Mouse (Mus musculus): ENCODE measurements at regions not wholly inside any gene's neighbourhood (a gene's known extent, or its start where the extent isn't known, plus 50 kb on each side); places are given as distances from the start of the nearest gene placed in this dataset.
A peak's percentile ranks its signal among the peaks of the same experiment; 100 is the strongest.
"Not testable (repeated sequence)": the region's sequence is repeated elsewhere in the genome, so short reads cannot be mapped to it uniquely, and the experiment has no call there.

DNA sequence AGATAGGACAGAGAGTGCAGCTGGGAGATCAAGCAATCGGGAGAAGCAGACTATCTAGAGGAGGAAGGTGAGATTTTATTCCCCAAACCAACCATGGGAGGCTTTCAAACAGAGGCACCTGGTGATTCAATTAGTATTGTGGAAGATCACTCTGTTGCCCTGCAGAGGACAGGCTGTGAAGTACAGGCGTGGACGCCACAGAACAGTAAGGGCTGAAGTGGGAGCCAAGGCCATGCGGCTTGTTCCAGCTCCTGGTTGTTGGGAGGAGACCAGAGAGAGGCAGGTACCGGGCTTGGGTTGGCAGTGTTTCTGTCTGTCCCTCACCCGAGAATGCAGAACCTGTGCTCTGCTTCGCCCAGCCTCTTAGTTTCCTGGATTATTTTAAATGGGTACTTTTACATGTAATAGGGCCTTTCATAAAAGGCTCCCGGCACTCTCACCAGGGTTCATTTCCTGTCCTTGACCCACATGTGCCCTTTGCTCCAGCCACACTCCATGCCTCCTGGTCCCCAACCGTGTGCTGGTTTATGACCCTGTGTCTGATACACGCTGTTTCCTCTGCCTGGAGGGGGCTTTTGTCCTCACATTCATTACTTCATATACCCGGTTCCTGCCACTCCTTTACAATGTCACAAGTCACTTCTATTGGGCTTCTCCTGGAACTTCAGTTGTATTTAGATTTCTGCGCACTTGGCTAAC is 58.3 kb downstream of the Vcpkmt start:
- DNase-seq (ENCODE audit: low read depth, low spot score) = no peak

DNA sequence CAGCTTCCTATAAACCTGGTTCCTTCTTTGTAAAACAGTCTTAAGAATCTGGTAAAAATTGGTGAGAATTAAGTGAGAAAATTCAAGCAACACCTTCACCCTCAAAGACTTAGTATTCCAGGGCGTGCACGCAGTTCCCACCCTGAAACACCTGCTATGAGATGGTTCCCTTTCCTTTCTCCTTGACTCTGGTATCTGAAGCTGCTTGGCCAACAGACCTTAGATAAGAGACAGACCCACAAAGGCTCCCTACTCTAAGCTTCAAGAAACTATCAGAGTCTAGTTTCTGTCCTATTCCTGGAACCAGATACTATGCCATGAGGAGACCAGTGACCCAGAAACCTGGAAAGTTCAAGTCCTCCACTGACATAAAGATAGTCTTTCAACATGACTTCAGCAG is 63.0 kb downstream of the Vcpkmt start:
- no peak for DNase-seq (ENCODE audit: low read depth, low spot score)

DNA sequence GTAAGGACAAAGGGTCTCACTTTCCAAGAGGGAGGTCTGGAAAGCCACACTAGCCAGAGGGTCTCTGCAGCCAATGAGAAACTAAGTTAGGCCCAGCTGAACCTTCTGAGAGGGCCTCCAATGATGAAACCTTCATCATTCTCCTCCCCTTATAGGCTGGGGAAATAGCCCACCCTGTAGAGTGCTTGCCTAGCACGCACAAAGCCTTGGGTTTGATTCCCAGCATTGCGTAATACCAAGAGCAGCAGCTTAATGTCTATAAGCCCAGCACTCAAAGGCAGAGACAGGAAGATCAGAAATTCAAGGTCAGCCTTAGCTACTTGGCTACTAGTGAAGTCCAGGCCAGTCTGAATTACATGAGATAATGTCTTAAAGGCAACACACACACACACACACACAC is 63.8 kb downstream of the Vcpkmt start:
- DNase-seq (ENCODE audit: low read depth, low spot score) = no peak

DNA sequence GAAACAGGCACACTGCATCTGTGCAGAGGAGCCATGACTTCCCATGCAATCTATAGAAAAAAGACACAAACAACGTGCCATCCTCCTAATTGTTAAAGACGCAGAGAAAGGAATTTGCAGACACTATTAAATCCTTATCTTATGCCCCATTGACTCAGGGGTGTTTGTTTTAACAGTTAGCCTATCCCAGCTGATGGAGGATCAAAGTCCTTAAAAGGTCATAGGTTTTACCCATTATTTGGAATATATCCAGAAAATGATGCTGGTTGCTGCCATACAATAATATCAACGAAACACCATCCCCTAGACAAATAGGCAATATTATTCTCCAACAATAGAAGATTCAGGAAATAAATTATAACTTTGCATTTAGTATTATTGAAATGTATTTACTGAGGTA is 65.2 kb downstream of the Vcpkmt start:
- no peak for DNase-seq (ENCODE audit: low read depth, low spot score)

DNA sequence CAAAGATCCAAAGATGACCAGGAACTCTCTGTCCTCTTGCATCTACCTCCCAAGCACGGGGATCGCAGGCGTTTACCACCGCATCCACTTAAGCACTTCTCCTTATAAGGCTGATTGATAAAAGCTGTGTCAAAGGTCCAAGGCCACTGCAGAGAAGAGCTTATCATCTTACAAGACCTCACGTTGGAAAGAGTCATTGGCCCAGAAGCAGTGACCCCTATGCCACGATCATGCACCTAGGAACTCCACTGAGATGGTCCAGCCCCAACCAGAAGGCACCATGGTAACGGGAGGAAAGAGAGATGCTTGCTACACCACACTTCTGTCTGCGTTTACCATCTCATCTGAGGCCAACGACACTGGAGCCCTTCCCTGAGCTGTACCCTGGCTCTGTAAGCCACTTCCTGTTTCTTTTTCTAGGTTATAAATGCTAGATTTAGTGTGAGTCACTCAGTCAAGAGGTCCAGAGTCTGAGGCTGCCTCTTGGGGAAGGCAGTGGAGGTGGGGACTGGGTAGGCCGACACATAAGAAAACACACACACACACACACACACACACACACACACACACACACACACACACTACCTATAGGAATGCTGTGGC is 66.4 kb downstream of the Vcpkmt start:
- DNase-seq (ENCODE audit: low read depth, low spot score) = peak; percentile 77

DNA sequence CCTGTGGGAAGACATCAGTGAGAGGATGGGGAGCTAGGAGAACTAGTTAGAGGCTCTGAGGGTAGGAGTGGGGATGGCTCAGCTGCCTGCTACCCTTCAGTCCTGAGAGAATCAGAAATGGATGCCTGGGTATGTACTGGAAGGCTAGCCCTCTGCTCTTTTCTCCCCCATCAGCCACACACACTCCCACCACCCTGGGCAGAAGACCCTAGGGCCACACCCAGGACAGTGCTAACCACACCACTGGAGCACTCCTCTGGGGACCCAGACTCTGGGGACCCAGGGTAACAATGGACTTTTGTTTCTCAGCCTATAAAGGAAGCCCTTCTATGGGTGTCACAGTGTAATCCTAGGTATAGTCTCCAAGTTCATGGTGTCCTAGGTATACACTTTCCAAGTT is 67.0 kb downstream of the Vcpkmt start:
- no peak for DNase-seq (ENCODE audit: low read depth, low spot score)

DNA sequence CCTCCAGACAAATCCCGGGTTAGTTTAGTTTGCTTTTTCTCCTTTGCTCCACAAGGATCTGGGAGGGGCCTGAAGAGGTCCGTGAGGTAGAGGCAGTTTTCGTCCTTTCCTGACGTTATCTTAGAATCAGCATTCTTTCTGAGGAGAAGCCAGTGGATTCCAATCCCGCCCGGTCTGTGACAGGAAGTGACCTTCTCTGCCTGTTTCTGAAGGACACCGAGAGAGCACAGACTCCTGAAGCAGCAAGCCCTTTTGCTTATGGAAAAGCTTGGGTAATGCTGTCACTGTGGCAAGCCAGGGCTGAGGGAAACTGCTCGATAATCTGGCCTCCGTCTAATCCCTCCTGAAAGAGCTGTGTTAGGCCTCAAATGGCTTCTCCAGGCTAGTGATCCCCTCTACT is 67.7 kb downstream of the Vcpkmt start:
- no peak for DNase-seq (ENCODE audit: low read depth, low spot score)

DNA sequence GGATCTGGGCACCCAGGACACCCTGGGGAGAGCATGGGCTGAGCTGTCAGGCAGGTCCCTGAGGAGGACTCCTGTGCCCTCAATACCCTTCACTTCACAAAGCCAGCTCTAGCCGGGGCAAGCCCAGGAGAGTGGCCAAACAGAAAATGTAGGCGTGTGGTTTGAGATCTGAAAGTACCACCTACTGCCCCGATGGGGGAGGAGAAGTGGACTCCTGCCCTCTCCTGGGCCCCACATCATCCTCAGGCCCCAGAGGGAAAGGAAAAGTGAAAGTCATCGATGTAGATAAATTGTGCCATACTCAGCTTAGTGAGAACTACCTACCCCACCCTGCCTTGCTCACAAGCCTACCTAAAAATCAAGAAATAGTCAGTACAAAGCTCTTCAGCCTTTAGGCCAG is 69.7 kb downstream of the Vcpkmt start:
- DNase-seq (ENCODE audit: low read depth, low spot score) = peak; percentile 57

DNA sequence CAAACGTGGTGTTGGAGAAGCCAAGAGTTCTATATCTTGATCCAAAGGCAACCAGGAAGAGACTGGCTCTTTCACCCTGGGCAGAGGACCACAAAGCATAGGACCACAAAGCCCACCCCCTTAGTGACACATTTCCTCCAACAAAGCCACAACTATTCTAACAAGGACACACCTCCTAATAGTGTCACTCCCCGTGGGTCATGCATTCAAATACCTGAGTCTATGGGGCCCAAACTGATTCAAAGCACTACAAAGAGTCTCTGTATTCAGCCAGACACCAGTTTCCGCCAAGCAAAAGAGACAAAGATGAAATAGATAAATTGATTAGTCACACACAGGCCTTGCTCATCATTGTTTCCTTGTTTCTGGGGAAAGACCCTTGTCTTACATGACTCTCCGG is 72.1 kb downstream of the Vcpkmt start:
- peak; percentile 84 for DNase-seq (ENCODE audit: low read depth, low spot score)

DNA sequence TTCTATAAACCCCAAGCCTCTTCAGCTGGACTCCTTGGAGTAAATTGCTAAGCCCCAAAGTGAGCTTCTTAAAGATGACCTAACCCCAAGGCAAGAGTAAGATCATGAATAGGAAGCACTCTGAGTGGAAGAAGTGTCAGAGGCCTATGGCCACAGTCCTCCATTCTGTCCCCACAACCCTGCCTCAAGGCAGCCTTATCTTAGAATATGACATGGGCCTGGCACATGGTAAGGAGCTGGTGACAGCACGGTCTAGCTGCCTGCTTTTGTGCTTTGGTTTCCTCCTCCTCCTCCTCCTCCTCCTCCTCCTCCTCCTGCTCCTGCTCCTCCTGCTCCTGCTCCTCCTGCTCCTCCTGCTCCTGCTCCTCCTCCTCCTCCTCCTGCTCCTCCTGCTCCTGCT is 73.6 kb downstream of the Vcpkmt start:
- DNase-seq (ENCODE audit: low read depth, low spot score) = not testable (repeated sequence)

DNA sequence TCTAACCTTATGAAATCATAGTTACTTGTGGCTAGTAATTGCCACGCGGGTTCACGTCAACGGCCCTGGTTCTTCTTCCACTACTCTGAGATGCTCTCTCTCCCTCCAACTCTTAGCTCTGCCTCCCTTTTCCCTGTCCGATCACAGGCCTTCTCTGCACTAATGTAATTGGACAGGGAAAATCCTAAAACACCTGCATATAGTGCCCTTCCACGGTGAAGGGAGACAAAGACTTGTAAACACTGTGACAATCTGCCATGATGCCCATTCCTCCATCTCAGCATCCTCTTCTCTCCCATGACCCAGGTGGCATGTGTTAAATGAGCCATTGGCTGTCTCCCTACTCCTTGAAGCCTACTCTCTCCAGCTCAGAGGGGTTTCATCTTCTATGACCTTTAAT is 74.9 kb downstream of the Vcpkmt start:
- no peak for DNase-seq (ENCODE audit: low read depth, low spot score)

DNA sequence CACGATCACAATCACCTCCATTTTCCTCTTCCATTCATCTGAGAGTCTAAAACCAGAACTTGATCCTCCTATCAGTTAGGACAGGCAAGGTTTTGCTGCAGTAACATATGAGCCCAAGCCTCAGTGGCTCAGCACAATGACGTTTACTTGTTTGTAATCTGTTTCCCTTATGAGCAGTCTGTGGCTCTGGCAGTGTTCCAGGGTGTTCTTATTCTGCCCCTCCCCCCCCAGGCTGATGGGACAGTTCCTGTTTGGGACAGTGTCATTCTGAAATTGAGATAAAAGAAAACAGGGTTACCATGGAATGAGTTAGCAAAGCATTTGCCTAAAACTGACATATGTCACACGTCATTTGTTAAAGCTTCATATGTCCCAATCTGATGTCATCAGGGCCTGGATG is 75.5 kb downstream of the Vcpkmt start:
- DNase-seq (ENCODE audit: low read depth, low spot score) = no peak

DNA sequence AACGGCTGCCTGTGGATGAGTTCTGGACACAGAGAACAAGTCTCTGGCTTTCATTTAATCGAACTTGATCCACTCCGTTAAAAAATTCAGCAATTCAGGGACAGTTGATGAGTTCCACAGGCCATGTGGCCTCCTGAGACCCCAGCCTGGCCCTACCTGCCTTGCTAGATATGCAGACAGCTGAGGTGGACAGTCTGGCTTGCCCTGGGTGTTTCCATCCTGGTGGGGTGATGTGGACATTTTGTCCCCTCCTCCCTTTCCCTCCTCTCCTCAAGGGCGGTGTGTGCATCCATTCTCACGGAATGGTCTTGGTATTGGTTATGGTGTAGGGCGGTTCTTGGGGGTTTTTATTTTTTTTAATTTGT is 80.1 kb downstream of the Vcpkmt start:
- no peak for DNase-seq (ENCODE audit: low read depth, low spot score)

DNA sequence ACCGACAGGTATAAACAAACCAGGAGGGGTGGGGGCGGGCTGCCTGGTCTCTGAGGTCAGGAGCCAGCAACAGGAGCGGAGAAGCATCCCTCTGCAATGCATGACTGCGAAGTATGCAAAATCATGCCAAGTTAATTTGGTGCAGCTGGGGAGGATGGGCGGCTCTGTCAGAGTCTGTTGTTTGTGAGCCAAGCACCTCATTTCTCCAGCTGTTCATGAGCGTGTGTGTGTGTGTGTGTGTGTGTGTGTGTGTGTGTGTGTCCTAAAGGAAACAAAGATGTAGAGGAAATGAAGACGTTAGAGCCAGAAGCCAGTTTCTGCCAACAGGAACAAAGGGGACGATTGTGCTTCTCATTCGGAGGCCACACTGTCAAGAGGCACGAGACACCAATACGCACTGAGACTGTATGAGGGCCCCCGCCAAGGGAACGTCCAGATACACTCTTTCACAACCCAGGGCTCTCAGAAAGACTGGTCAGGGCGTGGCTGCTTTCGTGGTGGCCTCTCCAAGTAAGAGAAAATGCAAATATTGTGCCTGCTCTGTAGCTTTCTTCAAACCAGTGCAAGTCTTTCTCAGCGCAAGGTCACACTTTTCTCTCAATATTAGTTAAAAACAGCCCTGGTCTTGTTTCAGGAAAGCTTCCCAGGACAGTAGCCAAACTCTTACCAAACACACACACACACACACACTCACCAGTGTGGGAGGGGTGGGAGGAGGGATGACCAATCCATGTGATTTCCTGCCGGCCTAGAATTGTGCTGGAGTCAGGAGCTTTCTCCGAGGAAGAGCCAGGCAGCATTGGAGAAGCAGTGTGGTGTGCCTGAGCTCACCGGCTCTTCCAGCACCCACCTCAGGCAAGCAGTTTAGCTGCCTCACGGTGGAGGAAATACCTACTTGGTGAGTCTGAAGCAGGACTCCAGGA is 80.8 kb downstream of the Vcpkmt start:
- peak; percentile 61 for DNase-seq (ENCODE audit: low read depth, low spot score)

DNA sequence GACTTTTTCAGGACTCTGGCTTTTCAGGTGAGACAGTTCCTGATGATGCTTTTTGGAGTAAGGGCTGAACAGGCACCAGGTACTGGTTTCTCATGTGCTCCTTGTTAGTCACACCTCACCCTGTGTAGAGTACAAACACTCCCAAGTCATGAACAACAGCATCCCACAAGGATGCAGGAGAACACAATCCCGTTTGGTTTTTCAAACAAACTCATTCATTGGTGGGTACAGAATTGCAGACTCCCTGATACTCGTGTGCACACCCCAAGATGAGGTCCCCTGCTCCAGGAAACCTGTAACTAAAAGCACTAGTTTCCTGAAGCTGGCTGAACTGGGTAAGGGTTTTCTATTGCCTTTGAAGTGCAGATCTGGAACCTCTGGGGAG is 81.5 kb downstream of the Vcpkmt start:
- DNase-seq (ENCODE audit: low read depth, low spot score) = no peak

DNA sequence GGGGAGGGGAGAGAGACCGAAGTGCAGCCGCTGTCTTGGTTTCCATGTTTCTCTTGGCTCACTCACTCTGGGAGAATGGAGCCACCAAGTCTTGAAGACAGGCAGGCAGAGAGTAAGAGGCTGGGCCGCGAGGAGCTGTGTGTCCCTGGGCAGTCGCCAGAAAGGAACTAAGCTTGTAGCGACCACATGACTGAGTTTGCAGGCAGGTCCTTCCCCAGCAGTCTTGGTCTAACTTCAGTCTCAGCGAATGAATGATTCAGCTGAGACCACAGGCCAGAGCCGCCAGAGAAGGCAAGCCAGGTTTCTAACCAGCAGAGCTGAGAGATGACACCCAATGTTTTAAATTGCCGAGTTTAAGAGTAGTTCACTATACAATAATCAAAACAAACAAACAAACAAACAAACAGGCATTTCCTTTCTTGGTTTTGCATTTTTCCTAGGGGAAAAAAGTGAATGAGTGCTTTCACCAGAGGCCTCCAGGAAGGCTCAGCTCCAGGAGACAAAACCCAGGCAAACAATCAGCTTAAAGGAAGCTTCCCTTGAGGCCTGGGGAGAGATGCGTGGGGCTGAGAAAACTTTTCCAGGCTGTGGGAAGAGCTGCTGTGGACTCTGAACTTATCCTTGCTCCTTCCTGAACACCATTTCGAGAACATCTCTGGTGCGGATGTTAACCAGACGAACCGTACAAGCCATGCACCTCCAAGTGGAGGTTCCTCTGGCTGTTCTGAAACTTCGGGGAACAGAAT is 82.1 kb downstream of the Vcpkmt start:
- DNase-seq (ENCODE audit: low read depth, low spot score) = peak; percentile 13

DNA sequence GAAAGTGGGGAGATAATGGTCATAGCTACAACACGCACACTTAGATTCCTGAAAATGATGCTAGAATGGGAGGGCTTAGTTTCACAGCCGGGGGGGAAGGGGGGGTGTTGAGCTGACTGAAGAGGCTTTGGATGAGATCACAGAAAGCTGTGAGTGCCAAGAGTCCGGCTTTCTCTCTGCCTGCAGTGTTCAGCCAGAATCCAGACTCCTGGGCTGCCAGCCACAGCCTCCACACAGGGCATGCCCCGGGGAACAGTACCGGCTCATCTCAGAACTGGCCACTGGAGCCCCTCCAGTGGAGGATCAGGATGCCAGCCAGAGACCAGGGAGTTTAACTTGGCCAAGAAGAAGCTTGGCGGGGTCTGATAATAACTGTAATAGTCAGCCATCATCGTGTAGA is 85.7 kb downstream of the Vcpkmt start:
- no peak for DNase-seq (ENCODE audit: low read depth, low spot score)

DNA sequence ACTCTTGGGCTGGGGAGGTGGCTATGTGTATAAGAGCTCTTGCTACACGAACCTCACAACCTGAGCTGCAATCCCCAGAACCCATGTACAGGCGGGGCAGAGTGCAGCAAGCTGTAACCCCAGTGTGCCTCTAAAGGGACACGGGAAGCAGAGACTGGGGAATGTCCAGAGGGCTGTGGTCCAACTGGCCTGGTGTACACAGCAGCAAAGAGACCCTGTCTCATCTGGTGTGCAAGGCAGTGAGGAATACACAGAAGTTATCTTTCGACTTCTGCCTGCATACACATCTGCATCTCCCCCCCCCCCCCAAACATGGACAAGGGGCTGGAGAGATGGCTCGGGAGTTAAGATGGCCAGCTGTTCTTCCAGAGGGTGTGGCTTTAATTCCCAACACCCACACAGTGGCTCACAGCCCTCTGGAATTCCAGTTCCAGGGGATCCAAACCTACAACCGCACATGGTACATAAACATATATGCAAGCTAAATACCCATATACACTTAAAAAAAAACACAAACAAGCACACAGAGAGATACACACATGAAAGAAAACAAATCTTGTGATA is 86.4 kb downstream of the Vcpkmt start:
- no peak for DNase-seq (ENCODE audit: low read depth, low spot score)

DNA sequence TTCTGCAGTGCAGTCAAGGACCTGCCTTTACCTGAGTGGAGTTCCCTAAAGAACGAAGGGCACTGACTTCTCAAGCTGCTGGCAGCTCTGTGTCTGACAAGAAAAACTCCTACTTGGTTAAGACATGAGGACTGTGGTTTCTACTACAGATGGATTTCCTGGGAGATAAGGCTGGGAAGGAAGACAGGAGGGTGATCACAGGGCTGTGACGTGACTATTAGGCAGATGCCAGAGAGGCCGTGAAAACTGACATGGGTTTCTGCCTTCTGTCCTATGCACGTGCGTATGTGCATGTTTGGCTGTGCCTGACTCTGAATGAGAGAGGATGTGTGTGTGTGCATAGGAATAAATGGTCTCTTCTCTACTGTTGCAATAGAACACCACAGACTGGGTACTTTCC is 87.1 kb downstream of the Vcpkmt start:
- DNase-seq (ENCODE audit: low read depth, low spot score) = no peak

DNA sequence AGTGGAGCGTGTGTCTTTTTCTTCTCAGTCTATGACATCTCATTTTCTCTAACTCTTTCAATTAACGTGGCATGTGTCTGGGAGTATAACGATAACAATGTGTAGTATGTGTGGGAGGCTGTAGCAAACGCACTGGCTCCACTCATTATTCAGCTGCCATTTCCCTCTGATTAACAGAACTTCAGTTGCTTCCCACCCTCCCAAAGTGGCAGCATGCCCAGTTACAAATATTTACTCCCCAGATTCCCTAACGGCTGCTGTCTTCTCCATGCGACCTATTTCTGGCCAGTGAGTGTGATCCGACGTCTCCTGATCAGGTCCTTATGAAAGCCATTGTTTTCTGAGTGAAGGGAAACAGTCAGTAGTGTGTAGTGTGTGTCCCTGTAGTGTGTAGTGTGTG is 88.2 kb downstream of the Vcpkmt start:
- DNase-seq (ENCODE audit: low read depth, low spot score) = no peak

DNA sequence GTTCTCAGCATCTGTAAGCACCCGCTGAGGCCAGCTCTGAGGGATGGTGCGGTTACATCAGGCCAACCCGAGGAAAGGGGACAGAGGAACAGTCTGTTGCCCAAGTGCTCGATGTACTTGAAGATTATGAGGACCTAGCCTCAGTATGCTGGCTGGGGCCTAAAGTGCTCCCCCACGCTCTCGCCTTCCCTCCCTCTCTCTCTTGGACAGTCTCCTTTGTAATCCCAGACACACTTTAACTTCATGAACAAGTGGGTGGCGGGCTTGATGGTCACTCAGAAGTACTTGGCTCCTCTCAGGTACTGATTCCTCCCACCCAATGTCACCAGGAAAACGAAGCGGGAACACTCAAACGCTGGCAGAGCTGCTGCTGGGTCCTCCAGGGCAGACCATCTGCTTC is 93.1 kb downstream of the Vcpkmt start:
- DNase-seq (ENCODE audit: low read depth, low spot score) = no peak

DNA sequence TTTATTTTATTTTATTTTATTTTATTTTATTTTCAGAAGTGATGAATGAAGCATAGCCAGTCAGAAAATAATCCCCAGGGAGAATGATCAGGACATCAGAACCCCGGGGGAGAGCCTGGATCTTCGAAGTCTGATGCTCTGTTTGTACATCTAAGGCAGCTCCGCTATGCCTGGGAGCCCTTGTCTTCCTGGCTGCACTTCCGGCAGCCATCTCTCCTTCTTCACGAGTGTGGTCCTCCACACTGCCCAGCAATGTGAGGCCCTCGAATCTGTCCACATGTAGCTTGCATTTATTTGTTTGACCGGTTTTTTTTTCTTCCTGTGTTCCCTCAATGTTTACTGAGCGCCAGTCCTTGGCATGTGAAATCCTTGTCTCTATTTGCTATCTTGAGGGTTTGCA is 95.9 kb downstream of the Vcpkmt start:
- DNase-seq (ENCODE audit: low read depth, low spot score) = no peak

Data from CD4-positive, CD25-positive, alpha-beta regulatory T cell, adult 2 months (primary cell).